Mouse (Mus musculus): ENCODE results near the gene Galnt9.

The Galnt9 gene

GRCm38 (mm10) chr5:110543951-110544690 lies at the start of gene Galnt9:
Galnt9 (plus strand) TSS chr5:110544355.
- peak; percentile 70 for DNase-seq

- no peak for DNase-seq
These were observed 49.8 kb upstream of the Galnt9 start for GRCm38 (mm10) chr5:110494396-110494795.

GRCm38 (mm10) chr5:110495051-110495450 lies 49.1 kb upstream of the Galnt9 start:
- no peak for DNase-seq

- DNase-seq = peak; percentile 21
These were observed 46.6 kb upstream of the Galnt9 start for GRCm38 (mm10) chr5:110497556-110497955.

GRCm38 (mm10) chr5:110498071-110498470 lies 46.1 kb upstream of the Galnt9 start:
- no peak for DNase-seq

- no peak for DNase-seq
These were observed 43.9 kb upstream of the Galnt9 start for GRCm38 (mm10) chr5:110500233-110500632.

- no peak for DNase-seq
These were observed 40.8 kb upstream of the Galnt9 start for GRCm38 (mm10) chr5:110503361-110503760.

GRCm38 (mm10) chr5:110505611-110506294 lies 38.4 kb upstream of the Galnt9 start:
- DNase-seq = no peak

GRCm38 (mm10) chr5:110506295-110506616 lies 37.9 kb upstream of the Galnt9 start:
- no peak for DNase-seq

- DNase-seq = no peak
These were observed 37.3 kb upstream of the Galnt9 start for GRCm38 (mm10) chr5:110506856-110507255.

GRCm38 (mm10) chr5:110507943-110508342 lies 36.2 kb upstream of the Galnt9 start:
- DNase-seq = no peak

GRCm38 (mm10) chr5:110510357-110510756 lies 33.8 kb upstream of the Galnt9 start:
- DNase-seq = no peak

GRCm38 (mm10) chr5:110513791-110514190 lies 30.4 kb upstream of the Galnt9 start:
- no peak for DNase-seq

- DNase-seq = no peak
These were observed 29.5 kb upstream of the Galnt9 start for GRCm38 (mm10) chr5:110514694-110515093.

GRCm38 (mm10) chr5:110516390-110516789 lies 27.8 kb upstream of the Galnt9 start:
- DNase-seq = no peak

GRCm38 (mm10) chr5:110518086-110518783 lies 25.9 kb upstream of the Galnt9 start:
- no peak for DNase-seq

- DNase-seq = no peak
These were observed 23.2 kb upstream of the Galnt9 start for GRCm38 (mm10) chr5:110520974-110521373.

GRCm38 (mm10) chr5:110521822-110522221 lies 22.3 kb upstream of the Galnt9 start:
- no peak for DNase-seq

- DNase-seq = no peak
These were observed 20.9 kb upstream of the Galnt9 start for GRCm38 (mm10) chr5:110523296-110523695.

GRCm38 (mm10) chr5:110525701-110526100 lies 18.5 kb upstream of the Galnt9 start:
- no peak for DNase-seq

- DNase-seq = no peak
These were observed 17.6 kb upstream of the Galnt9 start for GRCm38 (mm10) chr5:110526556-110526955.

- DNase-seq = no peak
These were observed 13.1 kb upstream of the Galnt9 start for GRCm38 (mm10) chr5:110531091-110531490.

- no peak for DNase-seq
These were observed 9.8 kb upstream of the Galnt9 start for GRCm38 (mm10) chr5:110534402-110534801.

- no peak for DNase-seq
These were observed 8.2 kb upstream of the Galnt9 start for GRCm38 (mm10) chr5:110535964-110536363.
